Mouse (Mus musculus): ENCODE measurements at regions not wholly inside any gene's neighbourhood (a gene's known extent, or its start where the extent isn't known, plus 50 kb on each side); places are given as distances from the start of the nearest gene placed in this dataset.

DNA sequence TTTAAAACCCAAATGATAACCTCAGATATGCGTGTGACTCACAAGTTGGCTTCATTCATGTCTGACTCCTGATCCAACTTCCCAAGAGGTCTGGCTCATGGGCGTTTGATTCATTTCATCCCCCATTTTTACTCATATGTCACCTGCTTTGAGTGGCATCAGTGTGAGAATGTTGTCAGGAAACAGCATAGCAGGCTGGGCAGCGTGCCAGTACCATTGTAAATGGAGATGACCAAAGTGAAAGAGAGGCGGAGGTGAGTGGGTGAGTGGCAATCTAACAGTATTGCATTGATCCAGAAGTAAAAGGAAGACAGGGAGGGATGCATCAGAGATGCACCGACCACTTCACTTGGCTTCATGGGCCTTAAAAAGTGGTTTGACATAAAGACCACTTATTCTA lies 720.7 kb downstream of the Hace1 start:
- ATAC-seq (replicated peaks; ENCODE audit: poor library complexity, severe bottlenecking), result no peak

DNA sequence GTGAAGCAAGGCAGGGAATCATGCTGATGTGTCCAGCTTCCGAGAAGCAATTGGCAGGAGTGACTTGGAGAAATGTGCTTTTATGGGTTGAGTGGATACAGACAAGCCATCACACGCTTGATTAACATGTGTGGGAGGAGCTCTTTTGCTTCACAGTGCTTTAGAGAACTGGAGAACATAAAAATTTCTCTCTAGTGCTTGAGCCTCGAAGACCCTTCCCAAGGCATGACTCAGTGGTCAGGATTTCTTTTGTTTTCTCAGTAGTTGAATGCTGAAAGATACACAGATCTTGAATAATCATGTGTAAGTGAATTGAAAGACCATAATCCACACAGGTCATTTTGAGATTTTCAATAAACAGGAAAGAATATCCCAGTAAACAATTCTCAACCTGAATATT lies 721.9 kb downstream of the Hace1 start:
- no peak for ATAC-seq (replicated peaks; ENCODE audit: poor library complexity, severe bottlenecking)

DNA sequence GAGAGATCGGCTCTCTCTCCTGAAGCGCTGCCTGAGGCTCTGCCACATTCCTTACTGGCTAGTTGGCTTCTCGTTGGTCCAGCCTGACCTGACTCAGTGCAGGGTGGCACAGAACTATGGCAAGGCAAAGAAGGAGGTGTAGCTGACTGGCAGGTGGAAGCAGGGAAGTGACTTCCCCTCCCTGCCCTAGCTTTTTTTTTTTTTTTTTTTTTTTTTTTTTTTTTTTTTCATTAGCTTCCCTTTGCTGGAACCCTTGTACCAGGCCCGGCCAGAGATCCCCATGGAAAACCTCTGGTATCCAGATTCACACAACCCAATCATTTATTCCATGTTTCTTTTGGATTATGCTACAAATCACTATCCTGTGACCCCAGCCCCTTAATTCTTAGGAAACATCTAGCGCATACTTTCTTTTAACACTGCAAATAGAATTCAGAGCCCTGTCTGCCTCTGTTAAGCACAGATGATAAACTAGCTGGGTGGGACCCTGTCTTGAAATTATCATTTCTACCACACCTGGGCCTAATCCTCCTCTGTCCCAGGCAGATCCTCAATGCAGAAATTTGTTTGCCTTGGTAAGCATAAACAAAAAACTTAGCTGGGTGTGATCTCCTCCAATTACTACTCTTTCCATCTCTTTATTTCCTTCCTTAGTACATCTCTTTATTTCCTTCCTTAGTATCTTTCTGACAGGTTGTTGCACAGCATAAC lies 742.9 kb downstream of the Hace1 start:
- no peak for ATAC-seq (replicated peaks; ENCODE audit: poor library complexity, severe bottlenecking)

DNA sequence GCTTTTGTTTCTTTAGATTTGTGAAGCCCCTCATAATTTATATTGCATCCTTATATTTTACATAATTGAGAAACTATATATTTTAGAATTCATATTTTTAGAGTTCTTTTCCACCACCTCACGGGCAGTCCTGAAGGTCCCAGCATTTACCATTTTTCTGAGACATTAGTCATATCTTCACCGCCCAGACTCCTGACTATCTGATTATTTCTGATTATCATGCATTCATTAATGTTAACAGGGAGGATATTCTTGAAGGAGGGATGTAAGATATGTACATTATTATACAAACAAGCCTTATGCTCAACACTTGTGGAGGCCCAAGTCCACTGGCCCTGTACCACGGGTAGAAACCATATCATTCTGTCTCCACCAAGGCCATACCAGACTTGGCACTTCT lies 743.4 kb downstream of the Hace1 start:
- no peak for ATAC-seq (replicated peaks; ENCODE audit: poor library complexity, severe bottlenecking)

DNA sequence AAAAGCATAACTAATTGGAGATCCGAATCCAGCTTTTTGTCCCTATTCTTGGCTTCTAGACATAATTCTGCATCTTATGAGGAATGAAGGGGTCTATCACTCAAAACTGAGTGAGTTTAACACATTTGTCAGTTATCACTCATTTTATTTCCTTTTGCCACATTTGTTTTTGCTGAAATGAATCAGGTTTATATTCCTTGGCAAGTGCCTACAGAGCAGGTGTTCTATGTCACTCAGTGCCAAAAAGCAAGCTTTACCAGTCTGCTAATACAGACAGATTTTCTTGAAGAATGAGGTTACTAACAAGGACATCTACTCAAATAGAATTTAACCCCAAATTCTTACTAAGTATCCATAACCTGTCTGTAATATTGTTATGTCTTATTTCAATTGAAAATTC lies 751.4 kb downstream of the Hace1 start:
- ATAC-seq (replicated peaks; ENCODE audit: poor library complexity, severe bottlenecking), result no peak

DNA sequence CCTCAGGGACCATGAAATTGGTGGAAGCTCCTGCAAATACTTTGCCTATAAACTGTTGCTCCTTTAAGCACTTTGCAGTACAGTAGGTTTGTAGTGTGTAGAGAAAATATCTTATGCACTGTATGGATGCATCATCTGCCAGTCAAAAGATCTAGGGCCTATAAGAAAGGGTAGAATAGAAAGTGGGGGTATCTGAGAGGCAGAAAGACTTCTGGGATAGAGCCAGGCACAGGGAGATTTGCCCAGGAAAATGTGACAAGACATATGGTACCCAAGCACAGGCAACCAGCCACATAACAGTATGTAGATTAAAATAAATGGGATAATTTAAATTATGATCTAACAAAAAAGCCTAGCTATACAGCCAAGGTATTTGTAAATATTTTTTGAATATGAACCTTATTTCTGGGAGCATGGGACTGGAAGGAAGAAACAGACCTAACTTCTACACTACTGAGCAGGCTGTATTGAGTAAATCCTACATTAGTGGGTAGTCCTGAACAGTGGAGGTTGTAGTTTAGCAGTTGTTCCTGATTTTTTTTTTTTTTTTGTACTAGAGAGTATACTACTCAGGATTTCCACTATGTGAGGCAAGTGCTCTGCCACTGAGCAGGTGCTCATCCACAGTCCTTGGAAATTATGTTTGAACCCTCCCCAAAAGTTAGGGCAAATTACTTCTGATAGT lies 754.1 kb downstream of the Hace1 start:
- no peak for ATAC-seq (replicated peaks; ENCODE audit: poor library complexity, severe bottlenecking)

DNA sequence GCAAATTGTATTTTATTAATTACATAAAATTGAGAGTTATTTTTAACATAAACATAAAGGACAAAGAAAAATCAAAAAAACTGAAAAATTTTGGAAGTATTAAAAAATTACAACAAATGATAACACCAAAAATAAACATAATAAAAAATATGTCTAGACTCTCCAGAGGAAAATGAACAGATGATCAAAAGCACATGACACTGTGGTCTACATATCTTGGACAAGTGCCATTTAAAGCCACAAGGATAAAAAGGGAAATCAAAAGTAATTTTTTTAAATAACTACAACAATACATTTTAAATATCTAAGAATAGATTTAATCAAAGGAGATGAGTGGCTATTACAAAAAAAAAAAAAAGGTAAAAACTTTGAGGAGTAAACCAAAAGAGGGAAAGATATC lies 755.6 kb downstream of the Hace1 start:
- ATAC-seq (replicated peaks; ENCODE audit: poor library complexity, severe bottlenecking), result no peak

DNA sequence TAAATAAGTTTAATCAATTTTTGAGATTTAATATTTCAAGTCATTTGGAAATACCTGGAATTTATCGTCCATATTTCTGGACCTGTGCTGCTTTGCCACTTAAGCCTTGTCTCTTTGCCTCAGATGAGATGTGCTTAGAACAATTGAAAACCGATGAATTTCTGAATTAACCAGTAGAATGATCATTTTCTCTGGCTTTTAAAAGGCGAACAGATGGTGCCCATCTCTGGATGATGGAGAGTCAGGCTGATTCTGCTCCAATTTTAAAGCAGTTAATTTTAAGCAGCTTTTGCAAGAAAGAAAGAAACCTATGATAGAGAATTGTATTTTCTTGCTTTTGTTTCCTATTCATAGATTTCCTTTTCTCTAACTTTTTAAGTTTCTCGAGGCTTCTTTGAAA lies 767.7 kb downstream of the Hace1 start:
- ATAC-seq (replicated peaks; ENCODE audit: poor library complexity, severe bottlenecking), result no peak

DNA sequence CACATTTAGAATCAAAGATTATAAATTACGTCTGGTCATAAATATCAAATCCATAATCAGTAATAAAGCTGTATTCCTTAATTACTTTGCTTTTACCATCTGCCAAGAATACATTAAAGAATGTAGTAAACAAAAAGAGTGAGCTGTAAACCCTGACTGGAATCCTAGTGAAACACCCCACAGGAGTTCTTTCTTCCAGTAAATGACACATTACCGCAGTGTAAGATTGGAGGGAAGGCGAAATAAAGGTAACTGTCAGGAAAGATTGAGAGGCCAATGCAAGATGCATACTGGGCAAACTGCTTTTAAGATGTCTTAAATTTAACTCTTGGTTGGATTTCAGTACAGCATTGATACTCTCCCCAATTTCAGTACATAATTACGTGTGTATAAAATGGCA lies 772.0 kb downstream of the Hace1 start:
- ATAC-seq (replicated peaks; ENCODE audit: poor library complexity, severe bottlenecking), result no peak

DNA sequence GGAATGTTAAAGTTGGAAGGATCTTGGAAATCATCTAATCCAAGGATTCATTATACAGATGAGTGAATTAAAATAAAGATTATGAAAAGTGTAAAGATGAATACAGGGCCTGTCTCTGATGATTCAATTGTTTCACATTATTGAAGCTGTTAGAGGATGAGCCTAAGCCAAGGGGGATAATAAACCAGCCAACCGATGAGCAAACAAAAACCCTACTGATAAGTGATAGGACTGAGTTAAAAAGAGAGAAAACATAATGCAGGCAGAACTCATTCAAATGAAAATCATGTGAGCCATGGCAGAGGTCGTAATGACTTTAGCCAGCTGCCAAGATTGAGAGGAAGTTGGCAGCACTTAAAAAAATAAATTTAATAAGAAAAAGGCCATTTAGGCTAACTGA lies 772.6 kb downstream of the Hace1 start:
- no peak for ATAC-seq (replicated peaks; ENCODE audit: poor library complexity, severe bottlenecking)

DNA sequence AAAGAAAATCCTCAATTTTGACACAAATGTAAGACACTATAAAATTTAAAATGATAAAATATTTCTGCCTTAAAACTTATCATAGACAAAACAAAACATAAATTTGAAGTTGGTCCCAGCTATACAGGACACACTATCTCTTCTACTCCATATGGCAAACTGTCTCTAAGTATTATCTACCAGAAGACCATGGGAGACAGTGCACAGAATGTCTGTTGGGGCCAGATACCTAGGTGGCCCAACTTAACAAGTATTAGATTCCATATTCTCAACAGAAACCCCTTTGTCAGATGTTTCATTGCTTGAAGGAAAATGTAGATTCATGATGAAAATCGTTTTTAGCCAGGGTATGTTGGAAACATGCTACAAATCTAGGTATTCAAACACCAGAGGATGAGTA lies 779.1 kb downstream of the Hace1 start:
- ATAC-seq (replicated peaks; ENCODE audit: poor library complexity, severe bottlenecking), result no peak

DNA sequence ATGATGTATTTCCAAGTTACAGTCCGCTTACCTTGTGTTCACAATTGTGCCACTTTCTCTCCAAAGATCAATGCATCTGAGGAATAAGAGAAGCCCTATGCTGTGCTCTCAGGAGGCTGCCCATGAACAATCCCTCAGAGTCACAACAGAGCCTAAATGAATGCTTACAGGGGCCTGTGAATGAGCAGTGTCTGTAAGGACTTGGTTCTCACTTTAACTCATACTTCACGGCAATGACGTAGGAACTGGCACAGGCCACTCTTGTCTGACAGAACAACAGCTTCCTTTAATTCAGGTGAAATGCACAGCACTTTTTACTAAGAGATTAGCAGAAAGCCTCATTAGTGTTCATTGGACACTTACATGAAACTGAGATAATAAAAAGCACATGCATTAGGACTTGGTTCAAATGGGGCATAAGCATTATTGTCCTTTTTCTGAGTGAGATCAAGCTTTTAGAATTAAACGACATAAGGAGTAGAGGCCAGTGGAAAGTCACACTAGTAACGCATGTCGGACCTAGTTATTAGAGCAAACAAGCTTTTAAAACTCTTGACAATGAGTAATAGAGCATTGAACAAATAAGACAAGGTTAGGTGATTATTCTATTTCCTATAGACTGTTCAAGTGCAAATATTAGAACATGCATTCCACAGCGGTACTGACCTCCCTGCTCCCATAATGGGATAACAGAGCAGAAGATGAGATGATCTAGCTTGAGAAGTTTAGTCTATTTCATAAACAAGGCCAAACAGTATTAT lies 796.3 kb downstream of the Hace1 start:
- ATAC-seq (replicated peaks; ENCODE audit: poor library complexity, severe bottlenecking), result no peak

DNA sequence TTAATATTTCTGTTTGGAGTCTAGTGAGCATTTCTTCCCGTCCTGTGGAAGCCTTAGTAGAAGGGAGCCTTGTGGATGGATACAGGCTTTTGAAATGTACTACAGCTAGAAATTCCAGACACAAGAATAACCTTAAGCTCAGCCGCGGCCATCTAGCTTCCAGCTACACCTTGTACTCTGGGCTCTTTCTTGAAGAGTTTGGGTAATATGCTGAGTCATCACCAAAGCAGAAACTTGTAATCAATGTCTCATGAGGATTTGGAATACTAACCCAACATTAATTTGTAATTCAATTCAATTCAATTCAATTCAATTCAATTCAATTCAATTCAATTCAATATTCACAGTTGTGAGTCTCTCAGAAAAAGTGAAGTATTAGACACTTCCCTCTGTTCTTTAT lies 797.0 kb downstream of the Hace1 start:
- ATAC-seq (replicated peaks; ENCODE audit: poor library complexity, severe bottlenecking), result no peak

DNA sequence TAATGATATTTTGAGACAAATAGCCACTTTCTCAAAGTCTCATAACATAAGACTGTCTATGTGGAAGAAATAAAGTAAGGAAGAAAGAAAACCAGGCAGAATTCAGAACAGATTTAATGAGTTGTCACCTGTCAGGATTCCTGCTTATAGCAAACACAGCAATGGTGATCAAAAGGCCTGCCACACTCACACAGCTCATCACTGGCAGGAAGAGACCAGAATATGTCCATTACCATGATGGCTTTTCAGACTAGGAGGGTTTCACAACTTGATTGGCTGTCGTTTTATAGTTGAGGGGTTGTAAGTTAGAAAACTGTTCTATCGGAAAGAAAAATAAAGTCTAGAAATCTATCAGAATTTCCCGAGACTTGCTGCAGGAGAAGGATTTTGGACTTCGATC lies 819.5 kb downstream of the Hace1 start:
- ATAC-seq (replicated peaks; ENCODE audit: poor library complexity, severe bottlenecking), result no peak

DNA sequence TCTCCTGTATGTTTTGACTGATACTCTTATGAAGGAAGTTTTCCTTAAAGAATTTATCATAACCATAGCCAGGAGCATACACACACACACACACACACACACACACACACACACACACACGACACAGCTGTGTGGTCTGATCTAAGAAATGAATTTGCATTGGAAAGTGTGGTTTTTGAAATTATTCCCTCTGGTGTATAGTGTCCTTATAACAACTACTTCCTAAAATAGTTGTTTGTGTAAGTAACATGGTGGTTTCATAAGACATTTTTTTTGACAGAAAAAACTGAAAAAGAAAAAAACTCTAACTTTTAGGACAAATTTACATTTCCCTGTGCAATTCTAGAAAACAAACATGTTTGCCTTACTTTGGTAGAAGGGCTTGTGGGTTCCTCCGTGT lies 826.3 kb downstream of the Hace1 start:
- no peak for ATAC-seq (replicated peaks; ENCODE audit: poor library complexity, severe bottlenecking)
